Mouse (Mus musculus): ENCODE results near the gene Ern2. TPM values are rescaled to one million over a fixed set of nuclear protein-coding genes. Genes with fewer than 3 reads are reported as not detected.

The Ern2 gene
- total and polyA plus RNA-seq, 3 experiments, result not detected

DNA sequence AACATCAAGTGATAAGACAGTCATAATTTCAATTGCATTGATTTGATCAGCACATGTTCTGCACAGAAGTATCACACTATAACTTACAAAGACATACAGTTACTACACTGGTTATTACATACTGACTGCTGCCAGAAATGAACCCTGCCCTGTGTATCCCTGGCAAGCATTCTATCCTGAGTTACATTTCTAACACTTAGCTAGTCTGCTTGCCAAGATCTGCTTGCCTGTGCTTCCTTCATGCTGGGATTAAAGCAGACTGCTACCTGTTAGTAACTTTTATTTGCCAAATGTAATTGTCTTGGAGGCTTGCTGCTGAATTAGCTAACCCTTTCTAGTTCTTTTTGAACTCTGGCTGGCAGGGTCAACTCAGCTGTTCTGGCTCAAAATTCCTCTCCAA lies 45.0 kb downstream of the Ern2 start:
- dilution Hi-C loops (cut with MboI; ENCODE audit: extremely low pct_ligation_motif_present, extremely low pct_unique_long_range_greater_than_20kb, low sequenced_read_pairs), result no loop called here

DNA sequence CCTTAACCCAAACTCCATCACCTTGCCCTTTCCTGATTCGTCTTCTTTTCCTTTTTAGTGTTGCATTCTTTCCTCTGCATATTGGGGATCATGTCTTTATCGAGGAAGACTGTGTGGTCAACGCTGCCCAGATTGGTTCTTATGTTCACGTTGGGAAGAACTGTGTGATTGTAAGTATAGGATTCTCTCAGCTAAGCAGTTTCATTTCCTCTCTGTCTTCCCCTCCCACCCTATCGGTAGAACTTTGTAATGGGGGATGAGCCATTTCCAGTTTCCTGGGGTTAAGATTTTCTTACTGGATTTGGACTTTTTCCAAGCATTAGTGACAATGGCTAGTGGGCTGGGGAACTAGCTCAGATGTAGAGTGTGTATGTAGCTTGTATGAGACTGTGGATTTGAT lies 47.8 kb downstream of the Ern2 start:
- no peak overlapping the region for H3K4me3 ChIP-seq (replicated peaks in 1 of 3; ENCODE audit: low read depth in 2 of 3, low read length in 2 of 3, poor library complexity in 1 of 3)
- H3K4me1 ChIP-seq (ENCODE audit: control insufficient read depth in 1 of 2, insufficient read depth in 2 of 2), result peaks cover 0 to 24% of the 10 kb centered on the region in 2 experiments; a peak in 3 of 4 replicates
- H3K27ac ChIP-seq (ENCODE audit: insufficient read depth, low read depth), result no peak overlapping the region
- peaks cover 60 to 81% of the 10 kb centered on the region in 2 experiments for H3K36me3 ChIP-seq (replicated peaks in 1 of 2; ENCODE audit: control insufficient read depth in 1 of 2, insufficient read depth in 1 of 2, low read length in 1 of 2)
- in situ Hi-C loops (cut with MboI; ENCODE audit: low pct_ligation_motif_present, low pct_unique_long_range_greater_than_20kb, low sequenced_read_pairs), result no loop called here
- no peak for TF ChIP-seq KAT2A (IDR thresholded peaks at IDR 0.05; ENCODE audit: insufficient replicate concordance, low read length)
- TF ChIP-seq NRF1 (IDR thresholded peaks at IDR 0.05; ENCODE audit: low read depth, low read length), result no peak
- TF ChIP-seq MEF2A (IDR thresholded peaks at IDR 0.05; ENCODE audit: borderline replicate concordance, low read depth, low read length), result no peak
- TF ChIP-seq IRF4 (IDR thresholded peaks at IDR 0.05; ENCODE audit: low read depth, low read length), result peak; percentile 16; the same call in 1 of the 2 replicates
- peak; percentile 30; the same call in 1 of the 2 replicates for TF ChIP-seq EP300 (IDR thresholded peaks at IDR 0.05; ENCODE audit: low read length)
- no peak for TF ChIP-seq POLR2AphosphoS2 (IDR thresholded peaks at IDR 0.05; ENCODE audit: low read depth, low read length)
- TF ChIP-seq RAD21 (IDR thresholded peaks at IDR 0.05; ENCODE audit: low read depth, low read length), result no peak
- H3K27me3 ChIP-seq (replicated peaks), result no peaks in the 10 kb centered on the region
- H3K9ac ChIP-seq (ENCODE audit: insufficient read depth, low read depth), result no peak overlapping the region
- H3K9me3 ChIP-seq (replicated peaks; ENCODE audit: low read length), result no peaks in the 10 kb centered on the region
- dilution Hi-C loops (cut with MboI; ENCODE audit: extremely low pct_ligation_motif_present, extremely low pct_unique_long_range_greater_than_20kb, low sequenced_read_pairs), result no loop called here
- peaks cover 13% of the 10 kb centered on the region for H3K79me2 ChIP-seq (replicated peaks; ENCODE audit: control insufficient read depth, extremely low read depth, insufficient read depth, poor library complexity, severe bottlenecking)
- no peak overlapping the region for H3K4me2 ChIP-seq (ENCODE audit: insufficient read depth, low read depth, poor library complexity, severe bottlenecking)
- no peak for DNase-seq (ENCODE audit: extremely low read depth)

More for the DNA sequence above, 45.0 kb downstream of the Ern2 start:
- no peak overlapping the region for H3K4me2 ChIP-seq (ENCODE audit: insufficient read depth, low read depth, poor library complexity, severe bottlenecking)
- no peaks in the 10 kb centered on the region for H3K27me3 ChIP-seq (replicated peaks)
- peaks cover 73 to 90% of the 10 kb centered on the region in 2 experiments for H3K36me3 ChIP-seq (replicated peaks in 1 of 2; ENCODE audit: control insufficient read depth in 1 of 2, insufficient read depth in 1 of 2, low read length in 1 of 2)
- H3K4me1 ChIP-seq (ENCODE audit: control insufficient read depth in 1 of 2, insufficient read depth in 2 of 2), result peaks cover 0 to 11% of the 10 kb centered on the region in 2 experiments; a peak in 3 of 4 replicates
- H3K9ac ChIP-seq (ENCODE audit: insufficient read depth, low read depth), result no peak overlapping the region
- no peak overlapping the region for H3K4me3 ChIP-seq (replicated peaks in 1 of 3; ENCODE audit: low read depth in 2 of 3, low read length in 2 of 3, poor library complexity in 1 of 3)
- H3K27ac ChIP-seq (ENCODE audit: insufficient read depth, low read depth), result no peak overlapping the region
- H3K9me3 ChIP-seq (replicated peaks; ENCODE audit: low read length), result no peaks in the 10 kb centered on the region
- no peak for DNase-seq (ENCODE audit: extremely low read depth)
- 0 out of 2 replicates have a peak, but pooled peaks cover 2% of the 10 kb centered on the region for H3K79me2 ChIP-seq (replicated peaks; ENCODE audit: control insufficient read depth, extremely low read depth, insufficient read depth, poor library complexity, severe bottlenecking)
- TF ChIP-seq HCFC1 (IDR thresholded peaks at IDR 0.05; ENCODE audit: low read depth, low read length) (no peak), MAZ (IDR thresholded peaks at IDR 0.05; ENCODE audit: low read depth, low read length) (no peak), USF1 (IDR thresholded peaks at IDR 0.05; ENCODE audit: low read depth, low read length) (no peak), SIN3A (IDR thresholded peaks at IDR 0.05; ENCODE audit: low read length) (no peak), ZNF384 (IDR thresholded peaks at IDR 0.05; ENCODE audit: low read depth, low read length) (no peak), E2F4 (IDR thresholded peaks at IDR 0.05; ENCODE audit: insufficient replicate concordance, low read depth, low read length) (no peak), ZMIZ1 (IDR thresholded peaks at IDR 0.05; ENCODE audit: low read depth, low read length) (no peak), GABPA (IDR thresholded peaks at IDR 0.05; ENCODE audit: insufficient replicate concordance, low read depth, low read length) (no peak), RCOR1 (conservative IDR thresholded peaks at IDR 0.05; ENCODE audit: low read depth, low read length) (no peak), CHD2 (IDR thresholded peaks at IDR 0.05; ENCODE audit: low read length) (no peak), ETS1 (conservative IDR thresholded peaks at IDR 0.05; ENCODE audit: low read depth, low read length) (no peak), USF2 (conservative IDR thresholded peaks at IDR 0.05; ENCODE audit: low read depth, low read length) (no peak)
- in situ Hi-C loops (cut with MboI; ENCODE audit: low pct_ligation_motif_present, low pct_unique_long_range_greater_than_20kb, low sequenced_read_pairs), result no loop called here

Data from CH12.LX (cell line).